Mouse (Mus musculus): Measurements from ENCODE around the gene Dpep3. TPM values are rescaled to one million over a fixed set of nuclear protein-coding genes. Genes with fewer than 3 reads are reported as not detected.

Gene Dpep3
- polyA plus RNA-seq, 1 experiment from 2014 or later: not detected

- no peak for ATAC-seq (ENCODE audit: low FRiP score)
- WGBS: 71% methylated on average over 8 of the region's 8 CpGs
- no peak overlapping the region for H3K4me3 ChIP-seq (replicated peaks)
These were observed 8.1 kb downstream of the Dpep3 start for GRCm38 (mm10) chr8:105971019-105971720.

GRCm38 (mm10) chr8:105969367-105969766 lies 9.9 kb downstream of the Dpep3 start:
- no peaks in the 10 kb centered on the region for H3K9me3 ChIP-seq
- 76% methylated on average over 1 of the region's 1 CpGs for WGBS
- no peak overlapping the region for H3K27ac ChIP-seq
- no peak overlapping the region for H3K9ac ChIP-seq
- ATAC-seq (ENCODE audit: low FRiP score): no peak
- H3K36me3 ChIP-seq (replicated peaks): no peaks in the 10 kb centered on the region
- H3K4me3 ChIP-seq (replicated peaks): no peak overlapping the region
- H3K4me1 ChIP-seq: peaks cover 22% of the 10 kb centered on the region
- H3K27me3 ChIP-seq: peaks cover 38% of the 10 kb centered on the region
- no peak overlapping the region for H3K4me2 ChIP-seq

More at GRCm38 (mm10) chr8:105971019-105971720, 8.1 kb downstream of the Dpep3 start:
- no peak overlapping the region for H3K27ac ChIP-seq
- peaks cover 8% of the 10 kb centered on the region for H3K4me1 ChIP-seq
- H3K9me3 ChIP-seq: no peaks in the 10 kb centered on the region
- H3K27me3 ChIP-seq: peaks cover 20% of the 10 kb centered on the region
- H3K36me3 ChIP-seq (replicated peaks): no peaks in the 10 kb centered on the region
- H3K9ac ChIP-seq: no peak overlapping the region
- no peak overlapping the region for H3K4me2 ChIP-seq

GRCm38 (mm10) chr8:105966692-105967311 lies 12.4 kb downstream of the Dpep3 start:
- no peak overlapping the region for H3K9ac ChIP-seq
- peak overlapping the region; percentile 76 for H3K4me2 ChIP-seq
- WGBS: 5% methylated on average over 19 of the region's 19 CpGs
- no peak overlapping the region for H3K27ac ChIP-seq
- peaks cover 47% of the 10 kb centered on the region for H3K27me3 ChIP-seq
- peaks cover 22% of the 10 kb centered on the region for H3K4me1 ChIP-seq
- no peak overlapping the region for H3K4me3 ChIP-seq (replicated peaks)
- H3K36me3 ChIP-seq (replicated peaks): no peaks in the 10 kb centered on the region
- H3K9me3 ChIP-seq: no peaks in the 10 kb centered on the region
- ATAC-seq (ENCODE audit: low FRiP score): no peak

- under 1% methylated on average over 46 of the region's 47 CpGs for WGBS
- H3K4me2 ChIP-seq: peak within 1 kb of the TSS; percentile 76
- peak within 1 kb of the TSS; percentile 61 for H3K9ac ChIP-seq
- peak; percentile 87 for ATAC-seq (ENCODE audit: low FRiP score)
- no peak within 1 kb of the TSS for H3K27ac ChIP-seq
- peaks cover 47% of the 10 kb centered on the region for H3K27me3 ChIP-seq
- no peaks in the 10 kb centered on the region for H3K36me3 ChIP-seq (replicated peaks)
- H3K4me3 ChIP-seq (replicated peaks): peak within 1 kb of the TSS; percentile 59
- no peaks in the 10 kb centered on the region for H3K9me3 ChIP-seq
- H3K4me1 ChIP-seq: peaks cover 22% of the 10 kb centered on the region
These were observed 13.3 kb downstream of the Dpep3 start, which contains the start of gene Slc12a4 for GRCm38 (mm10) chr8:105965905-105966341. Gene Slc12a4, minus strand, starts transcription at chr8:105966097.

GRCm38 (mm10) chr8:105965266-105965904 lies 13.8 kb downstream of the Dpep3 start:
- Histone ChIP-seq H3K36me3 (replicated peaks) (no peaks in the 10 kb centered on the region), H3K27me3 (peaks cover 47% of the 10 kb centered on the region), H3K9ac (peak overlapping the region; percentile 61), H3K4me1 (peaks cover 22% of the 10 kb centered on the region), H3K4me3 (replicated peaks) (peak overlapping the region; percentile 59), H3K9me3 (no peaks in the 10 kb centered on the region), H3K4me2 (peak overlapping the region; percentile 76), H3K27ac (no peak overlapping the region)
- WGBS: 2% methylated on average over 40 of the region's 40 CpGs
- peak; percentile 60 for ATAC-seq (ENCODE audit: low FRiP score)

GRCm38 (mm10) chr8:105964506-105965265 lies 14.5 kb downstream of the Dpep3 start:
- H3K27me3 ChIP-seq: peaks cover 47% of the 10 kb centered on the region
- H3K4me3 ChIP-seq (replicated peaks): peak overlapping the region; percentile 59
- H3K9ac ChIP-seq: no peak overlapping the region
- H3K27ac ChIP-seq: no peak overlapping the region
- H3K9me3 ChIP-seq: no peaks in the 10 kb centered on the region
- peak overlapping the region; percentile 76 for H3K4me2 ChIP-seq
- peaks cover 22% of the 10 kb centered on the region for H3K4me1 ChIP-seq
- no peaks in the 10 kb centered on the region for H3K36me3 ChIP-seq (replicated peaks)
- ATAC-seq (ENCODE audit: low FRiP score): no peak
- WGBS: 75% methylated on average over 12 of the region's 12 CpGs

- Histone ChIP-seq H3K4me3 (replicated peaks) (no peak overlapping the region), H3K9ac (no peak overlapping the region), H3K27ac (no peak overlapping the region), H3K4me1 (peaks cover 16% of the 10 kb centered on the region), H3K27me3 (peaks cover 31% of the 10 kb centered on the region), H3K36me3 (replicated peaks) (no peaks in the 10 kb centered on the region), H3K4me2 (no peak overlapping the region), H3K9me3 (no peaks in the 10 kb centered on the region)
- 88% methylated on average over 10 of the region's 10 CpGs for WGBS
- ATAC-seq (ENCODE audit: low FRiP score): no peak
These were observed 17.7 kb downstream of the Dpep3 start for GRCm38 (mm10) chr8:105961536-105961935.

- Histone ChIP-seq H3K4me1 (peaks cover 13% of the 10 kb centered on the region), H3K4me3 (replicated peaks) (no peak overlapping the region), H3K9me3 (no peaks in the 10 kb centered on the region), H3K4me2 (no peak overlapping the region), H3K27ac (no peak overlapping the region), H3K27me3 (peaks cover 27% of the 10 kb centered on the region), H3K9ac (no peak overlapping the region), H3K36me3 (replicated peaks) (no peaks in the 10 kb centered on the region)
- no peak for ATAC-seq (ENCODE audit: low FRiP score)
- WGBS: 78% methylated on average over 14 of the region's 14 CpGs
These were observed 18.1 kb downstream of the Dpep3 start for GRCm38 (mm10) chr8:105961101-105961500.

GRCm38 (mm10) chr8:105959350-105959749 lies 19.9 kb downstream of the Dpep3 start:
- H3K9ac ChIP-seq: no peak overlapping the region
- H3K27me3 ChIP-seq: peaks cover 9% of the 10 kb centered on the region
- H3K4me2 ChIP-seq: no peak overlapping the region
- H3K27ac ChIP-seq: no peak overlapping the region
- H3K9me3 ChIP-seq: no peaks in the 10 kb centered on the region
- no peaks in the 10 kb centered on the region for H3K36me3 ChIP-seq (replicated peaks)
- 86% methylated on average over 7 of the region's 7 CpGs for WGBS
- H3K4me3 ChIP-seq (replicated peaks): no peak overlapping the region
- ATAC-seq (ENCODE audit: low FRiP score): no peak
- H3K4me1 ChIP-seq: no peaks in the 10 kb centered on the region; the same call in 1 of the 2 replicates

GRCm38 (mm10) chr8:105957813-105958212 lies 21.4 kb downstream of the Dpep3 start:
- WGBS: 68% methylated on average over 2 of the region's 4 CpGs
- Histone ChIP-seq H3K9ac (no peak overlapping the region), H3K4me2 (no peak overlapping the region), H3K27ac (no peak overlapping the region), H3K27me3 (no peaks in the 10 kb centered on the region), H3K9me3 (no peaks in the 10 kb centered on the region), H3K36me3 (replicated peaks) (no peaks in the 10 kb centered on the region), H3K4me1 (no peaks in the 10 kb centered on the region), H3K4me3 (replicated peaks) (no peak overlapping the region)
- ATAC-seq (ENCODE audit: low FRiP score): no peak

GRCm38 (mm10) chr8:105956556-105956955 lies 22.7 kb downstream of the Dpep3 start:
- no peak for ATAC-seq (ENCODE audit: low FRiP score)
- WGBS: 91% methylated on average over 4 of the region's 4 CpGs
- Histone ChIP-seq H3K4me1 (no peaks in the 10 kb centered on the region), H3K4me3 (replicated peaks) (no peak overlapping the region), H3K4me2 (no peak overlapping the region), H3K27me3 (no peaks in the 10 kb centered on the region), H3K9me3 (no peaks in the 10 kb centered on the region), H3K9ac (no peak overlapping the region), H3K36me3 (replicated peaks) (no peaks in the 10 kb centered on the region), H3K27ac (no peak overlapping the region)

Measured in forebrain, embryonic 12.5 days (tissue).